Mouse (Mus musculus): ENCODE measurements around the gene Fam76a.

GRCm38 (mm10) chr4:132938181-132938941 is 16.0 kb upstream of the Fam76a start:
- TF ChIP-seq POLR2A (IDR thresholded peaks at IDR 0.05; ENCODE audit: insufficient read depth, low read depth, low read length), result no peak
- TF ChIP-seq CTCF (IDR thresholded peaks at IDR 0.05), result no peak
